Mouse (Mus musculus) liver, postnatal 0 days (tissue): ENCODE results near the gene Dxo. TPM values are rescaled to one million over a fixed set of nuclear protein-coding genes. Genes with fewer than 3 reads are reported as not detected.
A peak's percentile ranks its signal among the peaks of the same experiment; 100 is the strongest.
"Not testable (repeated sequence)": the region's sequence is repeated elsewhere in the genome, so short reads cannot be mapped to it uniquely, and the experiment has no call there.

Experiments used
- ATAC-seq: fragments of 200-750 bp; cut with Nextera tagmentation; 2 replicates; pipeline ENCODE4 v1.8.0; 2017; ENCODE audit warnings: mild to moderate bottlenecking, moderate library complexity
- DNase-seq: peaks from one replicate; pipeline ENCODE4 v3.0.0-alpha.2; 2016
- H3K27ac ChIP-seq: fragments of 300-500 bp; sonication (generic); 2 replicates; pipeline ENCODE4 v1.5.1; 2014; ENCODE audit warnings: antibody characterized with exemption, moderate library complexity, mild to moderate bottlenecking, low read depth
- H3K27me3 ChIP-seq: fragments of 300-500 bp; sonication (generic); 2 replicates; pipeline ENCODE4 v1.6.1; 2014; ENCODE audit warnings: low read length, control low read depth, mixed read lengths; ENCODE audit not compliant: insufficient read depth
- H3K36me3 ChIP-seq: fragments of 300-500 bp; sonication (generic); replicated peaks from 2 replicates; pipeline ENCODE4 v1.6.1; 2014; ENCODE audit warnings: mild to moderate bottlenecking, control low read depth, low read length, moderate library complexity, mixed read lengths; ENCODE audit not compliant: insufficient read depth
- H3K4me1 ChIP-seq: fragments of 300-500 bp; sonication (generic); 2 replicates; pipeline ENCODE4 v1.6.1; 2014; ENCODE audit warnings: antibody characterized with exemption, mild to moderate bottlenecking, control low read depth; ENCODE audit not compliant: insufficient read depth
- H3K4me2 ChIP-seq: fragments of 300-500 bp; sonication (generic); 2 replicates; pipeline ENCODE4 v1.6.1; 2014; ENCODE audit warnings: low read depth, mild to moderate bottlenecking, low read length, moderate library complexity, mixed read lengths
- H3K4me3 ChIP-seq: fragments of 300-500 bp; sonication (generic); 2 replicates; pipeline ENCODE4 v1.5.1; 2014; ENCODE audit warnings: low read depth, low read length
- H3K9ac ChIP-seq: fragments of 300-500 bp; sonication (generic); replicated peaks from 2 replicates; pipeline ENCODE4 v1.6.1; 2014; ENCODE audit warnings: mild to moderate bottlenecking, moderate library complexity
- H3K9me3 ChIP-seq: fragments of 300-500 bp; sonication (generic); 2 replicates; pipeline ENCODE4 v1.6.1; 2016; ENCODE audit warnings: mild to moderate bottlenecking, control low read depth, low read length, mixed read lengths
- CTCF ChIP-seq: sonication (generic); IDR thresholded peaks from 2 replicates; pipeline ENCODE4 v1.5.1; 2016; ENCODE audit warnings: antibody characterized with exemption, low read depth
- EP300 ChIP-seq: IDR thresholded peaks from 2 replicates; pipeline ENCODE4 v1.6.1; 2016; ENCODE audit warnings: antibody characterized with exemption, low read depth, mild to moderate bottlenecking
- WGBS: fragments of 180-500 bp; shearing (Covaris S2); extraction: QIAGEN DNeasy Blood & Tissue Kit; methylation state at CpG from one replicate; pipeline ENCODE4 v1.1.7; 2014; ENCODE audit not compliant: insufficient replicate concordance; 5-methylcytosine and 5-hydroxymethylcytosine counted together
- polyA plus RNA-seq: library from polyadenylated mRNA; unstranded; fragments of >200 nt; fragmentation: Nextera tagmentation; extraction: Ambion mirVana; gene quantifications from 2 replicates; pipeline ENCODE4 v1.2.1, GENCODE M21; 2015

The Dxo gene
- polyA plus RNA-seq, 1 experiment from 2014 or later = 19.2 TPM

DNA sequence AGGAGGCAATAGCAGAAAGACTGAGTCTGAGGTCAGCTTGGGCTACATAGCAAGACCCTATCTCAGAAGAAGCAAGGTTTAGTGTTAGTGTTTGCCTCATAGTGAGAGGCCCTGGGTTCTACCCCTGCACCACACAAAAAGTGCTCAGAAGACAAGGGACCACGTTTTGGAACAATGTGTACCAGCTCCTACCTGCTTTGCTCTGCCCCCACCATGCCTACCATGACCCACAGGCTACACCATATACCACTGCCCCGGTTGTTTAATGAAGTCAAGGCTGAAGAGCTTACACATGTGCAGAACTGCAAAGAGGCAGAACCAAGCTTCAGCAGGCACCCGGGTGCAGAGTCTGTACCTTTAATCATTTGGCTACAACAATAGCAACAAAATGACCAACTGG lies 29.6 kb upstream of the Dxo start:
- Histone ChIP-seq H3K4me2 (no peak overlapping the region), H3K4me3 (no peak overlapping the region), H3K27me3 (no peaks in the 10 kb centered on the region), H3K9ac (no peak overlapping the region), H3K4me1 (peaks cover 8% of the 10 kb centered on the region; the same call in 1 of the 2 replicates), H3K9me3 (no peaks in the 10 kb centered on the region), H3K27ac (no peak overlapping the region), H3K36me3 (no peaks in the 10 kb centered on the region)
- DNase-seq (no peak), ATAC-seq (no peak)
- 64% methylated on average over 3 of the region's 3 CpGs for WGBS
- TF ChIP-seq CTCF (no peak), EP300 (no peak)

- WGBS = 50% methylated on average over 6 of the region's 6 CpGs
- H3K4me2 ChIP-seq = peak overlapping the region; percentile 42; the same call in 1 of the 2 replicates
- TF ChIP-seq EP300 (peak; percentile 75; the same call in 1 of the 2 replicates), CTCF (no peak)
- no peak overlapping the region for H3K9ac ChIP-seq
- DNase-seq (peak; percentile 55), ATAC-seq (peak; percentile 83)
- peak overlapping the region; percentile 89 for H3K27ac ChIP-seq
- H3K4me1 ChIP-seq = peaks cover 8% of the 10 kb centered on the region; the same call in 1 of the 2 replicates
- no peak overlapping the region for H3K4me3 ChIP-seq
- no peaks in the 10 kb centered on the region for H3K27me3 ChIP-seq
- no peaks in the 10 kb centered on the region for H3K36me3 ChIP-seq
- H3K9me3 ChIP-seq = no peaks in the 10 kb centered on the region
Measured at GRCm38 (mm10) chr17:34808599-34809205, 28.1 kb upstream of the Dxo start.

GRCm38 (mm10) chr17:34810411-34810810 lies 26.4 kb upstream of the Dxo start:
- H3K36me3 ChIP-seq, H3K27me3 ChIP-seq, H3K9me3 ChIP-seq, H3K4me2 ChIP-seq, DNase-seq, ATAC-seq, H3K9ac ChIP-seq, H3K4me3 ChIP-seq, H3K4me1 ChIP-seq: not testable (repeated sequence)
- H3K27ac ChIP-seq = peak overlapping the region; percentile 57; the same call in 1 of the 2 replicates
- WGBS = 84% methylated on average over 5 of the region's 5 CpGs

DNA sequence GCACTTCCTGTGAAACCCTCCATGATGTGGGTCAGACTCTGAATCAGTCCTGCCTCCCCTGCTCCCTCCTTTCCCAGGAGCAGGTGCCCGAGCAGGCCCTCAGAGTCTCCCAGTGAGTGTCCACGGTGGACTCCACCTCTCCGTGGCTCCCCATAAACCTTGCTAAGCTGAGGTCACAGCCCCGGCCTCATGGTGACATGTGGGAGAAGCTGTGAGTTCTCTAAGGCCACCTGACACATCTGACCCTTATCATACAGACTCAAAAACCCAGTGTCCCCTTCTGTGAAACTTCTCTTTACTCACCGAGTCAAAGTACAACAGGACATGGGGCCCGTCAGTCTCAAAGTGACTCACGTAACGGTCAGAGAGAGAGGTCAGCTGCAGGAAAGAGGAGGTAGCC lies 26.0 kb upstream of the Dxo start:
- H3K9me3 ChIP-seq, DNase-seq, H3K27me3 ChIP-seq, H3K9ac ChIP-seq, H3K4me1 ChIP-seq, H3K4me2 ChIP-seq, H3K36me3 ChIP-seq, H3K4me3 ChIP-seq: not testable (repeated sequence)
- 42% methylated on average over 5 of the region's 8 CpGs for WGBS
- ATAC-seq = peak; percentile 64
- H3K27ac ChIP-seq = 0 out of 2 replicates have a peak overlapping the region, but pooled peaks have one; percentile 16

- WGBS = 65% methylated on average over 15 of the region's 15 CpGs
- no peak overlapping the region; the same call in 1 of the 2 replicates for H3K9ac ChIP-seq
- peaks cover 8% of the 10 kb centered on the region; the same call in 1 of the 2 replicates for H3K4me1 ChIP-seq
- no peak overlapping the region for H3K4me3 ChIP-seq
- no peaks in the 10 kb centered on the region for H3K27me3 ChIP-seq
- DNase-seq (no peak), ATAC-seq (peak; percentile 7; the same call in 1 of the 2 replicates)
- H3K36me3 ChIP-seq = no peaks in the 10 kb centered on the region
- no peak for TF ChIP-seq CTCF
- no peak for TF ChIP-seq EP300
- 0 out of 2 replicates have a peak overlapping the region, but pooled peaks have one; percentile 16 for H3K27ac ChIP-seq
- peak overlapping the region; percentile 18; the same call in 1 of the 2 replicates for H3K4me2 ChIP-seq
- no peaks in the 10 kb centered on the region for H3K9me3 ChIP-seq
Measured at GRCm38 (mm10) chr17:34811275-34811674, 25.5 kb upstream of the Dxo start.

- not testable (repeated sequence) for H3K9ac ChIP-seq, H3K27me3 ChIP-seq, H3K36me3 ChIP-seq, H3K4me1 ChIP-seq, H3K4me2 ChIP-seq, H3K27ac ChIP-seq, H3K4me3 ChIP-seq, H3K9me3 ChIP-seq, ATAC-seq
- 54% methylated on average over 12 of the region's 12 CpGs for WGBS
- TF ChIP-seq CTCF = peak; percentile 79
- peak; percentile 67 for DNase-seq
Measured at GRCm38 (mm10) chr17:34813747-34814146, 23.1 kb upstream of the Dxo start.

GRCm38 (mm10) chr17:34814818-34815370 lies 21.9 kb upstream of the Dxo start:
- peaks cover 4% of the 10 kb centered on the region; the same call in 1 of the 2 replicates for H3K4me1 ChIP-seq
- H3K27me3 ChIP-seq = no peaks in the 10 kb centered on the region
- no peak overlapping the region for H3K4me3 ChIP-seq
- no peak for TF ChIP-seq CTCF
- no peak for TF ChIP-seq EP300
- ATAC-seq = no peak
- WGBS = 66% methylated on average over 7 of the region's 7 CpGs
- no peak overlapping the region for H3K4me2 ChIP-seq
- DNase-seq = no peak
- no peak overlapping the region for H3K9ac ChIP-seq
- H3K9me3 ChIP-seq = no peaks in the 10 kb centered on the region
- no peaks in the 10 kb centered on the region for H3K36me3 ChIP-seq
- H3K27ac ChIP-seq = no peak overlapping the region

DNA sequence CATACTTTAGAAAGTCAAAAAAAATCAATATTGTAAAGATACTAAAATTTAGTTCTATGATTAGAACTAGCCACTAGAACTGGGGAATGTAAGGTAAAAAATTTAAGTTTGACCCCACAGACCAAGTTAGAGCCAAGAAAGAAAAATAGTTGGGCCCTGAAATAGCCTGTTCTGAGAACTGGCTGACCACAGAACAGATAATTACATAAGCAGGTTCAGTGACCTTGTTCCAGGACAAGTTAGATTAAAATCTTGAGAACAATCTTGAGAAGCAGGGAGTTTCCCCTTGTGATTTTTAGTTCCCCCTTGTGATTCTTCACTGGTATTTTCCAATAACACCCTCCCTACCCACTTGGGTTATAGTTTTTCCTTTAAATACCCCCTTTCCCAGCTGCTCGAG lies 6.0 kb upstream of the Dxo start:
- H3K9me3 ChIP-seq = not testable (repeated sequence)

More for the DNA sequence above, 6.0 kb upstream of the Dxo start:
- 65% methylated on average over 1 of the region's 1 CpGs for WGBS
- H3K9ac ChIP-seq, H3K27ac ChIP-seq, H3K4me1 ChIP-seq, H3K27me3 ChIP-seq, ATAC-seq, DNase-seq, H3K4me2 ChIP-seq, H3K4me3 ChIP-seq: not testable (repeated sequence)
- H3K36me3 ChIP-seq = peaks cover 26% of the 10 kb centered on the region
